Mouse (Mus musculus): ENCODE measurements around the gene Bricd5. TPM values are rescaled to one million over a fixed set of nuclear protein-coding genes. Genes with fewer than 3 reads are reported as not detected.

Bricd5 gene
- polyA plus RNA-seq, 1 experiment from 2014 or later = 1.2 TPM

DNA sequence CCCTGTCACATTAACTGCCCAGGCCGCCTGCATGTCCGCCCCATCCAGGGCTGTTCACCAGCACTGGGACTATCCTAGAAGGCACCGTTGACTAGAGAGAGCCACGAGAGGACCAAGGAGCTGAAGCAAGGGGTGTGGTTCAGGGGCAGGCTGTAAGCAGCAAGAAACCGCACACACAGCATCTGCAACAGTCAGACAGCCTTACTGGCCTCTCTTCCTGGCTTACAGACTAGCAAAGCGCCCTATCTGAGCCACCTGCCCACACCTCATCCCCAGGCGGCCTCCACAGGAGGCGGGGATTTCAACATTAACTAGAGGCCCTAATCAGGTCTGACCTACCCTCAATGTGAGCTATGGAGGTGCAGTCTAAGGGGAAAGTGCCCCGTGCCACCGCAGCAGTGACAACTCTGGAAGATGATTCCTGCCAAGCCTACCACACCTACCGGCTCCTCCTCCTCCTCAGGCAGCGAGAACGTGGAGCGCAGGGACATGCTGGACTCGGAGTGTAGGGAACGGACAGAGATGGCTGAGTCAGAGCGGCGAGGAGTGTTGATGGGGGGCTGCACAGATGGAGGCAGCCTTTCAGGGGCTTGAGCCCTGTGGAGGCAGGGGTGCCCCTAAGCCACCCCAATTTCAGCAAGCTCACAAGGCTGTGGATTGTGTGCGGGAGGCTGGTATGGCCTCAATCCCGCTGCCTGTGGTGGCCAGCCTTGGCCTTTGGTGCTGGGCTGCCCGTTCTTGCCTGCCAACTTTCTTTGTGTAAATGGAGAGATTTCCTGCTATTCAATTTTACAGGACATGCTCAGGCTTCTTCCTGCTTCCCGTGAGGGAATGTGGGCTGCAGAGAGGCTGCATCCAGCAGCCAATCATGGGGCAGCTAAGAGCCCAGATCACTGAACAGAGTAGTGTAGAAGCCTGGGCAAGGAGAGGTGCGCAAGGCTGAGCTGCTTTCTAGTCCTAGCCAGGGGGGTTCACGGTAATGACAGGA lies 40.9 kb downstream of the Bricd5 start:
- H3K9ac ChIP-seq = no peak overlapping the region
- no peak overlapping the region for H3K27ac ChIP-seq
- WGBS = 89% methylated on average over 24 of the region's 24 CpGs
- ATAC-seq (ENCODE audit: low FRiP score) = 0 out of 2 replicates have a peak, but pooled peaks have one; percentile 11
- H3K4me3 ChIP-seq = no peak overlapping the region
- no peaks in the 10 kb centered on the region for H3K9me3 ChIP-seq (replicated peaks)
- no peaks in the 10 kb centered on the region for H3K27me3 ChIP-seq
- H3K4me2 ChIP-seq (replicated peaks) = no peak overlapping the region
- H3K4me1 ChIP-seq = no peaks in the 10 kb centered on the region
- H3K36me3 ChIP-seq = peaks cover 86% of the 10 kb centered on the region

DNA sequence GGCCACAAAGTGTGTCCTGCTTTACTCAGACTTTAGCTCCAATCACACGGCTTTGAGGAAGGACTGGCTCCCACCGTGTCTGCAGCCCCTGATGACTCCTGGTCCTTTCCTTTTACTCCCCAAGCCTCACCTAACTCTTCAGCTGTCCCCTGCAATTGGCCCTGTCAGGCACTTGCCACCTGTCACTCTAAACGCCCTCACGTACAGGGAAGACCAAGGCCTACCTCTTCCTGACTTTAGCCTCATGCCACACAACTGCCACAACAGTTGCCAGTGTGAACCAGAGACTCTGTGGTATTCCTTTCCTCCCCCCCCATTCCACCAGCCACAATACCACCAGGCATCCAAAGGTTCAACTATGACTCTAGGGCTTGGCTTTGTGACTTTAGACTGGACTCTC lies 46.8 kb downstream of the Bricd5 start:
- H3K4me2 ChIP-seq (replicated peaks) = no peak overlapping the region
- ATAC-seq (ENCODE audit: low FRiP score) = no peak
- no peaks in the 10 kb centered on the region for H3K27me3 ChIP-seq
- no peaks in the 10 kb centered on the region for H3K4me1 ChIP-seq
- H3K9ac ChIP-seq = no peak overlapping the region
- no peak overlapping the region for H3K27ac ChIP-seq
- no peaks in the 10 kb centered on the region for H3K9me3 ChIP-seq (replicated peaks)
- 89% methylated on average over 4 of the region's 4 CpGs for WGBS
- no peak overlapping the region for H3K4me3 ChIP-seq
- peaks cover 49% of the 10 kb centered on the region for H3K36me3 ChIP-seq

DNA sequence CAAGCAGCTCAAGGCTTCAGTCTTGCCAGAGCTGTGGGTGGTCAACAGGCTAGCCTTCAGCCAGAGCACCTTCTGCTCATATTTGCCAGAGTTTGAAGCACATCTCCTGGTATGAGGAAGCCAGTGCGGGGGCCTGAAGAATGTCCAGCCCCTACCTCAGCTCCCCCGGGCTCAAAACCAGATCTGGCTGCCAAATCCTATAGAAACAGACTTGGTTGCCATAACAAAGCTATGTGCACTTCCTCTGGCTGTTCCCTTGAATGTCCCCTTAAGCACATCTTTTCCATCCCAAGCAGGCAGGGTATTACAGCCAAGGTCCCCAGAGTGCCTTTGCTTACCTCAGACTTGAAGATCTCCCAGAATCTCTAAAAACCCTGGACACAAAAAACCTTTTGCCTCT lies 51.0 kb downstream of the Bricd5 start:
- H3K4me3 ChIP-seq = no peak overlapping the region
- no peaks in the 10 kb centered on the region for H3K9me3 ChIP-seq (replicated peaks)
- WGBS = 87% methylated on average over 2 of the region's 2 CpGs
- H3K36me3 ChIP-seq = peaks cover 14% of the 10 kb centered on the region; the same call in 1 of the 2 replicates
- ATAC-seq (ENCODE audit: low FRiP score) = no peak
- no peak overlapping the region for H3K9ac ChIP-seq
- H3K27ac ChIP-seq = no peak overlapping the region
- H3K4me1 ChIP-seq = peaks cover 19% of the 10 kb centered on the region
- H3K27me3 ChIP-seq = no peaks in the 10 kb centered on the region
- no peak overlapping the region for H3K4me2 ChIP-seq (replicated peaks)

Other genes starting within 250 kb of the Bricd5 start
- 49.2 and 53.3 TPM in 2 replicates for gene Ccnf, start 222.4 kb upstream of the Bricd5 start, polyA plus RNA-seq (2016; fragmentation: Nextera tagmentation; extraction: Ambion mirVana)
- gene Abca17, start 122.8 kb upstream of the Bricd5 start, polyA plus RNA-seq (2016; fragmentation: Nextera tagmentation; extraction: Ambion mirVana) = 0.15 and 0.16 TPM in 2 replicates
- gene Abca3, start 121.9 kb upstream of the Bricd5 start, polyA plus RNA-seq (2016; fragmentation: Nextera tagmentation; extraction: Ambion mirVana) = 21.4 and 21.7 TPM in 2 replicates
- 326 and 328 TPM in 2 replicates for gene Rnps1, start 59.3 kb upstream of the Bricd5 start, polyA plus RNA-seq (2016; fragmentation: Nextera tagmentation; extraction: Ambion mirVana)
- 59.3 and 62.4 TPM in 2 replicates for gene Eci1, start 47.2 kb upstream of the Bricd5 start, polyA plus RNA-seq (2016; fragmentation: Nextera tagmentation; extraction: Ambion mirVana)
- 4.2 and 7.0 TPM in 2 replicates for gene Dnase1l2, start 30.8 kb upstream of the Bricd5 start, polyA plus RNA-seq (2016; fragmentation: Nextera tagmentation; extraction: Ambion mirVana)
- gene E4f1, start 3.6 kb upstream of the Bricd5 start, polyA plus RNA-seq (2016; fragmentation: Nextera tagmentation; extraction: Ambion mirVana) = 35.3 and 39.4 TPM in 2 replicates
- 52.5 and 57.3 TPM in 2 replicates for gene Pgp, start 3.5 kb upstream of the Bricd5 start, polyA plus RNA-seq (2016; fragmentation: Nextera tagmentation; extraction: Ambion mirVana)
- 35.2 and 36.9 TPM in 2 replicates for gene Mlst8, start 5.2 kb downstream of the Bricd5 start, polyA plus RNA-seq (2016; fragmentation: Nextera tagmentation; extraction: Ambion mirVana)
- gene Caskin1, start 14.7 kb downstream of the Bricd5 start, polyA plus RNA-seq (2016; fragmentation: Nextera tagmentation; extraction: Ambion mirVana) = 24.2 and 25.0 TPM in 2 replicates
- 86.5 and 87.0 TPM in 2 replicates for gene Traf7, start 54.1 kb downstream of the Bricd5 start, polyA plus RNA-seq (2016; fragmentation: Nextera tagmentation; extraction: Ambion mirVana)
- gene Rab26, start 60.3 kb downstream of the Bricd5 start, polyA plus RNA-seq (2016; fragmentation: Nextera tagmentation; extraction: Ambion mirVana) = 2.1 and 2.8 TPM in 2 replicates
- gene Pkd1, start 76.0 kb downstream of the Bricd5 start, polyA plus RNA-seq (2016; fragmentation: Nextera tagmentation; extraction: Ambion mirVana) = 20.5 and 25.5 TPM in 2 replicates
- 85.5 and 86.2 TPM in 2 replicates for gene Tsc2, start 158.7 kb downstream of the Bricd5 start, polyA plus RNA-seq (2016; fragmentation: Nextera tagmentation; extraction: Ambion mirVana)
- 14.4 and 15.7 TPM in 2 replicates for gene Nthl1, start 158.8 kb downstream of the Bricd5 start, polyA plus RNA-seq (2016; fragmentation: Nextera tagmentation; extraction: Ambion mirVana)
- gene Slc9a3r2, start 176.4 kb downstream of the Bricd5 start, polyA plus RNA-seq (2016; fragmentation: Nextera tagmentation; extraction: Ambion mirVana) = 39.2 and 39.6 TPM in 2 replicates
- not detected in 2 replicates for gene Npw, start 184.6 kb downstream of the Bricd5 start, polyA plus RNA-seq (2016; fragmentation: Nextera tagmentation; extraction: Ambion mirVana)
- 23.0 and 25.2 TPM in 2 replicates for gene Zfp598, start 195.8 kb downstream of the Bricd5 start, polyA plus RNA-seq (2016; fragmentation: Nextera tagmentation; extraction: Ambion mirVana)
- gene Syngr3, start 216.1 kb downstream of the Bricd5 start, polyA plus RNA-seq (2016; fragmentation: Nextera tagmentation; extraction: Ambion mirVana) = 30.6 and 32.1 TPM in 2 replicates
- 42.2 and 42.4 TPM in 2 replicates for gene Gfer, start 222.3 kb downstream of the Bricd5 start, polyA plus RNA-seq (2016; fragmentation: Nextera tagmentation; extraction: Ambion mirVana)
- gene Noxo1, start 222.3 kb downstream of the Bricd5 start, polyA plus RNA-seq (2016; fragmentation: Nextera tagmentation; extraction: Ambion mirVana) = 3.6 and 4.8 TPM in 2 replicates
- gene Tbl3, start 233.8 kb downstream of the Bricd5 start, polyA plus RNA-seq (2016; fragmentation: Nextera tagmentation; extraction: Ambion mirVana) = 76.9 and 79.7 TPM in 2 replicates
- gene Rnf151, start 244.2 kb downstream of the Bricd5 start, polyA plus RNA-seq (2016; fragmentation: Nextera tagmentation; extraction: Ambion mirVana) = 0.18 and 0.35 TPM in 2 replicates
- 795 and 841 TPM in 2 replicates for gene Rps2, start 244.2 kb downstream of the Bricd5 start, polyA plus RNA-seq (2016; fragmentation: Nextera tagmentation; extraction: Ambion mirVana)

All from hindbrain, embryonic 12.5 days (tissue).